Mouse (Mus musculus) midbrain, embryonic 13.5 days (tissue): ENCODE measurements around the gene Mrpl37. TPM values are rescaled to one million over a fixed set of nuclear protein-coding genes. Genes with fewer than 3 reads are reported as not detected.
A peak's percentile ranks its signal among the peaks of the same experiment; 100 is the strongest.

Source experiments
- ATAC-seq: fragments of 200-750 bp; cut with Nextera tagmentation; 2 replicates; pipeline ENCODE4 v1.8.0; 2017; ENCODE audit warnings: mild to moderate bottlenecking, moderate TSS enrichment, moderate library complexity
- H3K27ac ChIP-seq: fragments of 300-500 bp; sonication (generic); 2 replicates; pipeline ENCODE4 v1.5.1; 2015; ENCODE audit warnings: inconsistent platforms, mild to moderate bottlenecking, moderate library complexity
- H3K27me3 ChIP-seq: fragments of 300-500 bp; sonication (generic); 2 replicates; pipeline ENCODE4 v1.6.1; 2015; ENCODE audit warnings: mild to moderate bottlenecking, inconsistent platforms
- H3K36me3 ChIP-seq: fragments of 300-500 bp; sonication (generic); 2 replicates; pipeline ENCODE4 v1.6.1; 2015; ENCODE audit warnings: mild to moderate bottlenecking, inconsistent platforms
- H3K4me1 ChIP-seq: fragments of 300-500 bp; sonication (generic); replicated peaks from 2 replicates; pipeline ENCODE4 v1.6.1; 2015; ENCODE audit warnings: inconsistent platforms
- H3K4me2 ChIP-seq: fragments of 300-500 bp; sonication (generic); replicated peaks from 2 replicates; pipeline ENCODE4 v1.6.1; 2015; ENCODE audit warnings: moderate library complexity, mild to moderate bottlenecking, inconsistent platforms
- H3K4me3 ChIP-seq: fragments of 300-500 bp; sonication (generic); replicated peaks from 2 replicates; pipeline ENCODE4 v1.5.1; 2015; ENCODE audit warnings: mild to moderate bottlenecking, inconsistent platforms
- H3K9ac ChIP-seq: fragments of 300-500 bp; sonication (generic); replicated peaks from 2 replicates; pipeline ENCODE4 v1.6.1; 2015; ENCODE audit warnings: mild to moderate bottlenecking, inconsistent platforms
- H3K9me3 ChIP-seq: fragments of 300-500 bp; sonication (generic); 2 replicates; pipeline ENCODE4 v1.6.1; 2016; ENCODE audit warnings: mild to moderate bottlenecking, inconsistent platforms
- WGBS: fragments of 180-500 bp; shearing (Covaris S2); methylation state at CpG from one replicate; pipeline ENCODE4 v1.1.7; 2015; 5-methylcytosine and 5-hydroxymethylcytosine counted together
- polyA plus RNA-seq: library from polyadenylated mRNA; unstranded; fragments of >200 nt; fragmentation: Nextera tagmentation; extraction: Ambion mirVana; gene quantifications from 2 replicates; pipeline ENCODE4 v1.2.1, GENCODE M21; 2015

Mrpl37 gene
- polyA plus RNA-seq, 1 experiment from 2014 or later, result 84.9 TPM

DNA sequence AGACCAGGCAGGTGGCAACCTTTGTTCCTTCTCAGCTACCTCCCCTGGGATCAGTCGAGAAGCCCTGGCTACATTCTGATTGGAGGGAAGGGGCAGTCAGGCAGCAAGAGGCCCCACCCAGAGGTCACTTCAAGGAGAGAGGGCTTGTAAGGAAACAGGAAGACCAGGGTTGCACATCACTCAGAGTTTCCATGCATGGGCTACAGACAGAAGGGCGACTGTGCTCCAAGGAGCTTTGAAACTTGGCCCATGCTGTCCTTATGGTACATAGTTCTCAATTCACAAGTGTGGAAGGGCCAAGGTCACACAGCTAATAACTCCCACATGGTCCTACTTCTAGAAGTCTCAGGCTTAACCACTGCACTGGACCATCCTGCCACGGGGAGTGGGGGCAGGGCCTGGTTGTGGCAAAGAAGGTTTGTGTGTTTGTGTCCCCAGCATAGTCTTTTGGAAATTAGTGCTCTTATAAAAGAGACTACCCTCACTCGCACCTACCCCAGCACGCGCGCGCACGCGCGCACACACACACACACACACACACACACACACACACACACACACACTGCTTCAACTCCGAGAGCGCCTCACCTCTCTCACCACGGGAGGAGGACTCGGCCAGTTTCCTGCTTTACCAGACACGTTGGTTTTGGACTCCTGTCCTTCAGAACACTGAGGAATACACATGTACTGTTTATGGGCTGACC is 28.0 kb upstream of the Mrpl37 start:
- Histone ChIP-seq H3K36me3 (no peaks in the 10 kb centered on the region), H3K9me3 (no peaks in the 10 kb centered on the region), H3K27ac (no peak overlapping the region), H3K9ac (no peak overlapping the region), H3K4me3 (no peak overlapping the region), H3K27me3 (no peaks in the 10 kb centered on the region), H3K4me1 (peaks cover 28% of the 10 kb centered on the region), H3K4me2 (no peak overlapping the region)
- WGBS, result 80% methylated on average over 16 of the region's 16 CpGs
- ATAC-seq, result no peak

- ATAC-seq, result no peak
- Histone ChIP-seq H3K27me3 (no peaks in the 10 kb centered on the region), H3K4me2 (no peak overlapping the region), H3K36me3 (no peaks in the 10 kb centered on the region), H3K9ac (no peak overlapping the region), H3K27ac (no peak overlapping the region), H3K9me3 (no peaks in the 10 kb centered on the region), H3K4me3 (no peak overlapping the region), H3K4me1 (peaks cover 10% of the 10 kb centered on the region)
- 82% methylated on average over 14 of the region's 14 CpGs for WGBS
Measured at GRCm38 (mm10) chr4:107091696-107092095, 25.0 kb upstream of the Mrpl37 start.

GRCm38 (mm10) chr4:107084858-107085257 is 18.2 kb upstream of the Mrpl37 start:
- Histone ChIP-seq H3K9ac (no peak overlapping the region), H3K27me3 (no peaks in the 10 kb centered on the region), H3K4me2 (0 out of 2 replicates have a peak overlapping the region, but pooled peaks have one; percentile 3), H3K4me3 (no peak overlapping the region), H3K27ac (peak overlapping the region; percentile 87), H3K4me1 (peaks cover 30% of the 10 kb centered on the region), H3K36me3 (no peaks in the 10 kb centered on the region), H3K9me3 (no peaks in the 10 kb centered on the region)
- peak; percentile 95 for ATAC-seq
- 2% methylated on average over 6 of the region's 6 CpGs for WGBS

DNA sequence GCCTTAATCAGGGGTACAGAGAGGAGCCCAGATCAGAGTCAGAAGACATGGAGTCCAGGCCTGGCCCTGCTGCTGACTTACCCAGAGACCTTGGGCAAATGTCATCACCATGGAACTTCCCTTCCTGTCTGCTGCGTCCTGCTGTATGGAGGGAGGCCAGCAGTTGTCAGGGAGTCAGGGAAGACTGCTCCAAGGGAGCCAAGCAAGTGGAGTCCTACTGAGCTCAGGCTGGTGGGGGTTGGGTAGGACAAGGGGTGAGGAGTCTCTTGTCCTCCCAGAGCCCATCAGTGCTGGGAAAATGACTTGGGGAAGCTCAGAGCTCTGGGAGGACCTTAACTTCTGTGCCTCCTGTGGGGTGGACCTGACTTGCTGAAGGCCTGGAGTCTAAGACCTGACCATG is 17.7 kb upstream of the Mrpl37 start:
- peaks cover 30% of the 10 kb centered on the region for H3K4me1 ChIP-seq
- ATAC-seq, result peak; percentile 54
- no peaks in the 10 kb centered on the region for H3K27me3 ChIP-seq
- no peaks in the 10 kb centered on the region for H3K36me3 ChIP-seq
- peak overlapping the region; percentile 87 for H3K27ac ChIP-seq
- no peaks in the 10 kb centered on the region for H3K9me3 ChIP-seq
- WGBS, result 0% methylated on average over 1 of the region's 1 CpGs
- no peak overlapping the region for H3K4me3 ChIP-seq
- no peak overlapping the region for H3K9ac ChIP-seq
- H3K4me2 ChIP-seq, result 0 out of 2 replicates have a peak overlapping the region, but pooled peaks have one; percentile 3

GRCm38 (mm10) chr4:107083126-107083525 is 16.5 kb upstream of the Mrpl37 start:
- WGBS, result 97% methylated on average over 4 of the region's 4 CpGs
- no peak overlapping the region for H3K27ac ChIP-seq
- H3K4me1 ChIP-seq, result peaks cover 36% of the 10 kb centered on the region
- H3K9ac ChIP-seq, result no peak overlapping the region
- no peaks in the 10 kb centered on the region for H3K9me3 ChIP-seq
- H3K4me3 ChIP-seq, result no peak overlapping the region
- H3K36me3 ChIP-seq, result no peaks in the 10 kb centered on the region
- no peak for ATAC-seq
- H3K4me2 ChIP-seq, result no peak overlapping the region
- no peaks in the 10 kb centered on the region for H3K27me3 ChIP-seq

GRCm38 (mm10) chr4:107082185-107082584 is 15.5 kb upstream of the Mrpl37 start:
- no peak overlapping the region for H3K27ac ChIP-seq
- no peaks in the 10 kb centered on the region for H3K27me3 ChIP-seq
- WGBS, result 93% methylated on average over 3 of the region's 3 CpGs
- no peaks in the 10 kb centered on the region for H3K9me3 ChIP-seq
- H3K36me3 ChIP-seq, result no peaks in the 10 kb centered on the region
- no peak overlapping the region for H3K4me3 ChIP-seq
- ATAC-seq, result no peak
- H3K9ac ChIP-seq, result no peak overlapping the region
- H3K4me2 ChIP-seq, result no peak overlapping the region
- peaks cover 36% of the 10 kb centered on the region for H3K4me1 ChIP-seq

DNA sequence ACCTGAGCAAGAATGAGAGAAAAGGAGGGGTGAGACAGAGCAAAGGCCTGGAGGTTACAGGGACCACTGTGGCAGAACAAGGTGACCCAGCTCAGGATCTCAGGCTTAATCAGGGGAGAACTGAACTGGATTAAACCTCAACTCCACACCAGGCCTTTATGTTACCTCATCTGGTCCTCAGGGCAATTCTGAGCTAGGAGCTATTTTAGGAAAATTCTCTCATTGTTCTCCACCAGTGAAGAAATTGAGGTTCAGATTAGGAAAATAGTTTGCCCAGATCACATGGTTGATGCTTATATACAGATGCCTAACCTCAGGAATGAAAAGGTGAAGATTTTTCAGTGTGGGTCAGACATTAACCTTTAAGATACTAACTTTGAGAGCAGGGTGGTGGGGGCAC is 13.0 kb upstream of the Mrpl37 start:
- Histone ChIP-seq H3K9me3 (no peaks in the 10 kb centered on the region), H3K4me1 (peaks cover 32% of the 10 kb centered on the region), H3K9ac (no peak overlapping the region), H3K27ac (no peak overlapping the region), H3K27me3 (no peaks in the 10 kb centered on the region), H3K4me3 (no peak overlapping the region), H3K36me3 (no peaks in the 10 kb centered on the region), H3K4me2 (no peak overlapping the region)
- ATAC-seq, result no peak

- peak; percentile 65 for ATAC-seq
- WGBS, result 95% methylated on average over 4 of the region's 4 CpGs
- Histone ChIP-seq H3K9ac (no peak overlapping the region), H3K27ac (no peak overlapping the region), H3K4me1 (peaks cover 24% of the 10 kb centered on the region), H3K4me2 (no peak overlapping the region), H3K9me3 (no peaks in the 10 kb centered on the region), H3K36me3 (no peaks in the 10 kb centered on the region), H3K4me3 (no peak overlapping the region), H3K27me3 (no peaks in the 10 kb centered on the region)
Measured at GRCm38 (mm10) chr4:107078894-107079293, 12.2 kb upstream of the Mrpl37 start.

DNA sequence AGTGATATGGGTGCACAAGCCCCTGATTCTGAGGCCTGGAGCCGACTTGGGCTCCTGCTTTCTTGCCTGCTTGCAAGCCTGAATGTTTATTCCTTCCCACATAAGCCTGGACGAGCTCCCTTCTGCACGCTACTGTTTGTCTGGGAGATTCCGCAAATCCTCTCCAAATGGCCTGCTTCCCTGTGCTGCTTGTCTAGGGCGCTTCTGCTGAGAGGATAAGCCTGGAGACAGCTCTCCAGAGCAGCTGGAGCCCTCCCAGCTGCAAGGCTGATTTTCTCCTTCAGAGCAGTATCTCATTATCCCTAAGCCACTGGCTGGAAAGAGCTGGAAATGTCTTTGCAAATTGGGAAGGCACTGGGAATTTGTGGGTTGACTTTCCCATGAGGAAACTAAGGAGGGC is 8.8 kb upstream of the Mrpl37 start:
- H3K9ac ChIP-seq, result 0 out of 2 replicates have a peak overlapping the region, but pooled peaks have one; percentile 5
- WGBS, result 31% methylated on average over 5 of the region's 5 CpGs
- H3K9me3 ChIP-seq, result no peaks in the 10 kb centered on the region
- H3K36me3 ChIP-seq, result no peaks in the 10 kb centered on the region
- 0 out of 2 replicates have a peak, but pooled peaks have one; percentile 65 for ATAC-seq
- no peak overlapping the region for H3K4me2 ChIP-seq
- H3K27ac ChIP-seq, result peak overlapping the region; percentile 71
- no peak overlapping the region for H3K4me3 ChIP-seq
- no peaks in the 10 kb centered on the region for H3K27me3 ChIP-seq
- peaks cover 15% of the 10 kb centered on the region for H3K4me1 ChIP-seq

DNA sequence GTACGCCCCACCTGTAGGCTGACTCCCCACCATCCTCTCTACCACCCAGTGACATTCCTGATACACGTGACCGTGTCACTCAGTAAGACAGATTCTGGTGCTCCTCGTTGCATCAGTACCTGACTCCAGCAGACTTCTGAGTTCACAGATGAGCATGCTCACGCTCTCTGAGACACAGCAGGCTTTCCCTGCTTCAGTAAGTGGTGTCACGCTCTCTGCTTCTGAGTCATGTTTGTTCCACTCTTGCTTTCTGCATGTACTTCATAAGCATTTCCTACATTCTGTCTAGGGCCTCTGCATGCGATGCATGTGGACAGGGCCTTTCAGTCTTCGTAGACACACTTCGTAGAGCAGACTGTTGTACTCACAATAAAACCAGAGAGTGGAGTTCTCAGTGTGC is 5.7 kb upstream of the Mrpl37 start:
- no peak for ATAC-seq
- H3K9ac ChIP-seq, result no peak overlapping the region
- 80% methylated on average over 9 of the region's 9 CpGs for WGBS

DNA sequence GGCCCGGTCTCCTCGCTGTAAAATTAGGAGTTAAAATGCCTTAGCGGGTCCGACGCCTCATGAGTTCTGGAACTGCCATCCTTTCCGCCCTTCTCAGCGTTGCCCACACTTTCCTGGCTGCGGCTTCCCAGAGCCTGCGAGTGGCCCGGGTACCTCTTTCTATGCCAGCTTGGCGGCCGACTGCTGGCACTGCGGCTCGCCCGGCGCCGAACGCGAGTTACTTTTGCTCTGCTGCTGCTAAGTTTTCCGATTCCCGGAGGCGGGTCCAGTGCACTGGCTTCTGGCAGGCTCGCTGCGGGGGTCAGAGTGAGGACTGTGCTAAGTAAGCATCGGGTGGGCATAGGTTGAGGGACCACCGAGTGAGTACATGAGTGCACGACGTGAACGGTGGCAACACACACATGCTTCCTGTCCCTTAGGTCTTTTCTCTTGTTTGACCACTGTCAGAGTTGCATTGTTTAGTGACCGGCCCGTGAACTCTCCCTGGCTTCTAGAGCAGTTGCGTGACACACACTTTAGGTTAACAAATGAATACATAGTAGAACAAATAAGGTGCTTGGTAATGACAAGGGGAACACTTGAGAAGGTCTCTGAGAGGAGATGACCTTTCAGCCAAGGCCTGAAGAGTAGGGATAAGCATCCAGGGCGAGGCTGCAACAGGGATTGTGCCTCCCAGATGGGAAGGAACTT is 628 bp upstream of the Mrpl37 start:
- peak overlapping the region; percentile 65 for H3K9ac ChIP-seq
- no peak overlapping the region for H3K27ac ChIP-seq
- WGBS, result 3% methylated on average over 33 of the region's 33 CpGs
- peak; percentile 22 for ATAC-seq
- peak overlapping the region; percentile 93 for H3K4me2 ChIP-seq
- peaks cover 20% of the 10 kb centered on the region for H3K4me1 ChIP-seq
- peaks cover 5% of the 10 kb centered on the region; the same call in 1 of the 2 replicates for H3K27me3 ChIP-seq
- no peaks in the 10 kb centered on the region for H3K9me3 ChIP-seq
- peaks cover 25% of the 10 kb centered on the region for H3K36me3 ChIP-seq
- peak overlapping the region; percentile 87 for H3K4me3 ChIP-seq

More for the DNA sequence above, 5.7 kb upstream of the Mrpl37 start:
- H3K36me3 ChIP-seq, result no peaks in the 10 kb centered on the region
- no peak overlapping the region for H3K4me2 ChIP-seq
- no peaks in the 10 kb centered on the region for H3K9me3 ChIP-seq
- peaks cover 5% of the 10 kb centered on the region; the same call in 1 of the 2 replicates for H3K27me3 ChIP-seq
- H3K4me1 ChIP-seq, result peaks cover 13% of the 10 kb centered on the region
- no peak overlapping the region for H3K4me3 ChIP-seq
- no peak overlapping the region for H3K27ac ChIP-seq

DNA sequence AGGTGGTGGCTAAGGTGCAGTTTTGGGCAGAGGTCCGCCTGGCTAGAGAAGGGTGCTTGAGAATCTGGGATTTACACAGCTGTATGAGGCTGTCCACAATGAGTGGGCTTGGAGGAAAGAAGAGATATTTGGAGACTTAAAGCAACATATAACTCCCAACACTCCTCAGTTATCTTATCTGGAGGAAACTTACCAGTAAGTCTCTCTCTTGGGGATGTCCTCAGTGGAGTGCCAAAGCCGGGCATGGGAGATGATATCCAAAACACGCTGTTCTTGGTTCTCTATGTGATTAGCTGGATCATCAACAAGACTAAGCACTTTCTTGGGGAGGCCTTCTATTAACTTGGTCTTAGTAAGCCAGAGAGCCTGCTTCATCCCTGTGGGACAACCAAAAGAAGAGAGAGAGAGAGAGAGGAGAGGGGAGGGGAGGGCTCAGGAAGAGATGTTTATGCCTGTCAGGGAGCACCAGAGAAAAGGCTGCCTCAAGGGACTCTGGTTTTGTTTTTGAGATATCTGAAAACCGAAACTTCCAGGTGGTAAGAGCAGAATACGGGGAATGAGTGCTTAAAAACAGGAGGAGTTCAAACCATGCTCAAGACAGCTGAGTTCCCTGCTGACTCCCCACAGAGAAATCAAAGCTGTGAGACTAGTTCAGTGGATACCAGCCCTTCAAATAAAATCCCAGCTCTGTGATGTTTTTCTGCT is 2.1 kb downstream of the Mrpl37 start:
- H3K27ac ChIP-seq, result no peak overlapping the region
- WGBS, result 91% methylated on average over 5 of the region's 5 CpGs
- H3K9me3 ChIP-seq, result no peaks in the 10 kb centered on the region
- H3K36me3 ChIP-seq, result peaks cover 49% of the 10 kb centered on the region
- no peak for ATAC-seq
- H3K27me3 ChIP-seq, result peaks cover 5% of the 10 kb centered on the region; the same call in 1 of the 2 replicates
- H3K4me1 ChIP-seq, result peaks cover 20% of the 10 kb centered on the region
- H3K4me3 ChIP-seq, result no peak overlapping the region
- H3K4me2 ChIP-seq, result no peak overlapping the region
- H3K9ac ChIP-seq, result no peak overlapping the region
